Mouse (Mus musculus): ENCODE results near the gene Cst7. TPM values are rescaled to one million over a fixed set of nuclear protein-coding genes. Genes with fewer than 3 reads are reported as not detected.

Gene Cst7
- polyA plus RNA-seq, 1 experiment = 11.8 TPM

DNA sequence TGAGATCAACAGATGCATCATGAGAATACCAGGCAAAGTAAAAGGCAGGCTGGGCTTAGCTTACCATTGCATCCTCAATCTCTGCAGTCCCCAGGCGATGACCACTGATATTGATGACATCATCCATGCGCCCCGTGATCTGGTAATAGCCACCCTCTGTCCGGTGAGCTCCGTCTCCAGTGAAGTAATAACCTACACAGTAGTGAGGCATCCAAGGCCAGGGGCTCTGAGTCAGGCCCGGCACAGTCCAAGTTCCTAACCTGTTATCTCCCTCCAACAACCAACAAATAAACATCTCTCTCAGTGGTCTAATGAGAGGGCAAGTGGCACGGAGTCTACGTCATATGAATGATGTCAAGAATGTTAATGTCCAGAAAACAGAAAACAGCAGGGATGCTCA lies 54.7 kb downstream of the Cst7 start:
- Histone ChIP-seq H3K4me1 (ENCODE audit: control insufficient read depth, insufficient read depth, insufficient read length) (no peaks in the 10 kb centered on the region), H3K36me3 (ENCODE audit: control insufficient read depth, insufficient read depth, low read length) (peaks cover 46% of the 10 kb centered on the region), H3K27ac (ENCODE audit: insufficient read depth, low read length) (no peak overlapping the region), H3K4me3 (ENCODE audit: extremely low read depth, insufficient read depth, insufficient read length) (no peak overlapping the region), H3K27me3 (ENCODE audit: control insufficient read depth, insufficient read depth, low read length) (no peaks in the 10 kb centered on the region)
- WGBS = 94% methylated on average over 8 of the region's 8 CpGs
- no peak for DNase-seq (ENCODE audit: low read depth in 1 of 2, low spot score in 2 of 2)
- no peak for TF ChIP-seq POLR2A (IDR thresholded peaks at IDR 0.05; ENCODE audit: low read depth, low read length)
- no peak for TF ChIP-seq CTCF (IDR thresholded peaks at IDR 0.05; ENCODE audit: extremely low read depth, insufficient read depth, insufficient read length, insufficient replicate concordance)

DNA sequence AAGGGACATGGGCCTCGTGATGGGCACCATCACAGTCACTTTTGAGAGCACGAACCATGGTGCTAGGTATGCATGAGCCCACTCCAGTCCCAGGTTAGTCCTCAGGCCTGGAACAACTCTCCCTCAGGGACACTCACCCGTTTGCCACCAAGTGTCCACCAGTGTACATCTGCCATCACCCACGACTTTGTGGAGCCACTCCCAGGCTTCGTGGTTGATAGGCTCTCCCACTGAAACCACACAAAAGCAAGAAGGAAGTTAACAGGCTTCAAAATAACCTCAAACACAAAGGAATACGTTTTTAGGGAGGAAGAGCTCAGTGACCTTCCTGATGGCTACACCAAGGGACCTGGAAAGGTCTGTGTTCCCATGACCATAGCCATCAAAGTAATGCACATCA lies 56.9 kb downstream of the Cst7 start:
- Histone ChIP-seq H3K27me3 (ENCODE audit: control insufficient read depth, insufficient read depth, low read length) (no peaks in the 10 kb centered on the region), H3K4me1 (ENCODE audit: control insufficient read depth, insufficient read depth, insufficient read length) (no peaks in the 10 kb centered on the region), H3K27ac (ENCODE audit: insufficient read depth, low read length) (no peak overlapping the region), H3K4me3 (ENCODE audit: extremely low read depth, insufficient read depth, insufficient read length) (no peak overlapping the region), H3K36me3 (ENCODE audit: control insufficient read depth, insufficient read depth, low read length) (peaks cover 32% of the 10 kb centered on the region)
- DNase-seq (ENCODE audit: low read depth in 1 of 2, low spot score in 2 of 2) = no peak
- WGBS = 37% methylated on average over 6 of the region's 6 CpGs
- TF ChIP-seq POLR2A (IDR thresholded peaks at IDR 0.05; ENCODE audit: low read depth, low read length) (no peak), CTCF (IDR thresholded peaks at IDR 0.05; ENCODE audit: extremely low read depth, insufficient read depth, insufficient read length, insufficient replicate concordance) (no peak)

Other genes starting within 250 kb of the Cst7 start
- not detected in 2 replicates for gene Gm10130, start 246.7 kb upstream of the Cst7 start, polyA plus RNA-seq (2012; rRNA removed)
- 0.38 and 0.39 TPM in 2 replicates for gene 3300002I08Rik, start 207.7 kb upstream of the Cst7 start, polyA plus RNA-seq (2012; rRNA removed)
- 0.04 and 0.05 TPM in 2 replicates for gene Zfp442, start 118.9 kb upstream of the Cst7 start, polyA plus RNA-seq (2012; rRNA removed)
- not detected in 2 replicates for gene Zfp345, start 85.3 kb upstream of the Cst7 start, polyA plus RNA-seq (2012; rRNA removed)
- 20.5 and 30.4 TPM in 2 replicates for gene Apmap, start 38.2 kb downstream of the Cst7 start, polyA plus RNA-seq (2012; rRNA removed)
- 76.7 and 121 TPM in 2 replicates for gene Acss1, start 98.1 kb downstream of the Cst7 start, polyA plus RNA-seq (2012; rRNA removed)
- not detected in 2 replicates for gene Vsx1, start 118.9 kb downstream of the Cst7 start, polyA plus RNA-seq (2012; rRNA removed)
- gene Entpd6, start 178.6 kb downstream of the Cst7 start, polyA plus RNA-seq (2012; rRNA removed) = 26.3 and 31.7 TPM in 2 replicates
- 25.7 and 28.9 TPM in 2 replicates for gene Pygb, start 216.3 kb downstream of the Cst7 start, polyA plus RNA-seq (2012; rRNA removed)

All from spleen, adult 2 months (tissue).